Mouse (Mus musculus): ENCODE data around the gene Pibf1.

DNA sequence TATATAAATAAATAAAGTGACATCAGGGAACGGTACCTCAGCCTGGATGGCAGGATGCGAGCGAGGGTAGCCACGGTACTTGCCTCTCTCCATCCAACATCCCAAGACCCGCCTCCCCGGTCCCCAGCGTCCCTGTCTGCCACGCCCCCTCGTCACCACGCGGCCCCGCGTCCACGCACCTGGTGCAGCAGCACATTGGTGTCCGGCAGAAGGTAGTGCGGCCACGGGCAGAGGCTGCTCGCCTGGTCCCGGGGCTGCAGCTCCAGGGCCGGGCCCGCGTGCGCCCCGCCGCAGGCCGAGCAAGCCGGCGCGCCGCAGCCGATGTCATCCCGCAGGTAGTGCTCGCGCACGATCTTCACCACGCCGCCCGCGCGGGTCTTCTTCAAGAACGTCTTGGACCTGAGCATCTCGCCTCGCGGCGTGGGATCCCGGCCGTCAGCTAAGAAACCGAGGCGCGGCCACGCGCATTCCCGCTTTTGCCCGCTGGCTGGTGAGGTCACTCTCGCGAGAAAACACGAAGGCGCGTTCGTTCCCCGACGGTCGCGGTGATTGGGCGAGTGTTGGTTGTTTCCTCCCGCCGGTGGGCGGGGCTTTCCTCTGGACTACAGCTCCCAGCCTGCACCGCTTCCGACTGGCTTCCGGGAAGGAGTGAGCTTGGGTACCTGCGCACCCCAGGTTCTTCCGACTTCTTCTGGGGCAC, at the start of gene Pibf1, which contains the start of gene Dis3:
- TF ChIP-seq EP300 (IDR thresholded peaks at IDR 0.05; ENCODE audit: low read depth in 1 of 2, low read length in 2 of 2), result no peak
- TF ChIP-seq CTCF (IDR thresholded peaks at IDR 0.05 in 2 of 3, conservative IDR thresholded peaks at IDR 0.05 in 1 of 3; ENCODE audit: control insufficient read depth in 1 of 3, insufficient read depth in 1 of 3, low read depth in 2 of 3, low read length in 3 of 3, poor library complexity in 1 of 3, severe bottlenecking in 1 of 3), result no peak
- peak; percentile 20 to 95; a peak in 2 of 4 replicates for TF ChIP-seq POLR2A (IDR thresholded peaks at IDR 0.05; ENCODE audit: control insufficient read depth in 1 of 2, insufficient read depth in 1 of 2, low read depth in 1 of 2, low read length in 2 of 2, poor library complexity in 1 of 2)
- TF ChIP-seq TCF12 (IDR thresholded peaks at IDR 0.05; ENCODE audit: low read depth, low read length), result peak; percentile 45; the same call in 1 of the 2 replicates
- TF ChIP-seq HCFC1 (IDR thresholded peaks at IDR 0.05; ENCODE audit: low read depth, low read length), result peak; percentile 96
- TF ChIP-seq JUND (IDR thresholded peaks at IDR 0.05; ENCODE audit: low read depth, low read length), result no peak
- TF ChIP-seq ZNF384 (IDR thresholded peaks at IDR 0.05; ENCODE audit: low read depth, low read length), result no peak
- TF ChIP-seq ZMIZ1 (IDR thresholded peaks at IDR 0.05; ENCODE audit: low read depth, low read length), result peak; percentile 84; the same call in 1 of the 2 replicates
